Mouse (Mus musculus): ENCODE data around the gene Nr1i3.

GRCm38 (mm10) chr1:171222238-171223155 lies 8.7 kb downstream of the Nr1i3 start, which contains the start of gene Tomm40l:
- TF ChIP-seq CTCF (IDR thresholded peaks at IDR 0.05; ENCODE audit: borderline replicate concordance, insufficient read depth, low read depth, low read length) (peak; percentile 30; the same call in 1 of the 2 replicates), POLR2A (IDR thresholded peaks at IDR 0.05; ENCODE audit: borderline replicate concordance, insufficient read depth, low read length) (peak; percentile 48; the same call in 1 of the 2 replicates)

Data from cerebellum, adult 2 months (tissue).